Mouse (Mus musculus) limb, embryonic 13.5 days (tissue): ENCODE measurements around the gene P4ha2. TPM values are rescaled to one million over a fixed set of nuclear protein-coding genes. Genes with fewer than 3 reads are reported as not detected.

Source experiments
- ATAC-seq: fragments of 200-750 bp; cut with Nextera tagmentation; 2 replicates; pipeline ENCODE4 v1.8.0; 2017; ENCODE audit warnings: low read depth, moderate number of reproducible peaks, moderate TSS enrichment; ENCODE audit not compliant: low FRiP score
- H3K27ac ChIP-seq: fragments of 300-500 bp; sonication (generic); 2 replicates; pipeline ENCODE4 v1.5.1; 2015; ENCODE audit warnings: inconsistent platforms, mild to moderate bottlenecking, moderate library complexity
- H3K27me3 ChIP-seq: fragments of 300-500 bp; sonication (generic); 2 replicates; pipeline ENCODE4 v1.6.1; 2015; ENCODE audit warnings: mild to moderate bottlenecking, inconsistent platforms
- H3K36me3 ChIP-seq: fragments of 300-500 bp; sonication (generic); 2 replicates; pipeline ENCODE4 v1.6.1; 2015; ENCODE audit warnings: inconsistent platforms, mild to moderate bottlenecking, moderate library complexity
- H3K4me1 ChIP-seq: fragments of 300-500 bp; sonication (generic); 2 replicates; pipeline ENCODE4 v1.6.1; 2015; ENCODE audit warnings: inconsistent platforms
- H3K4me2 ChIP-seq: fragments of 300-500 bp; sonication (generic); replicated peaks from 2 replicates; pipeline ENCODE4 v1.6.1; 2015; ENCODE audit warnings: inconsistent platforms, mild to moderate bottlenecking, moderate library complexity
- H3K4me3 ChIP-seq: fragments of 300-500 bp; sonication (generic); 2 replicates; pipeline ENCODE4 v1.5.1; 2015; ENCODE audit warnings: moderate library complexity, mild to moderate bottlenecking, inconsistent platforms
- H3K9ac ChIP-seq: fragments of 300-500 bp; sonication (generic); 2 replicates; pipeline ENCODE4 v1.6.1; 2015; ENCODE audit warnings: mild to moderate bottlenecking, inconsistent platforms
- H3K9me3 ChIP-seq: fragments of 300-500 bp; sonication (generic); 2 replicates; pipeline ENCODE4 v1.6.1; 2016; ENCODE audit warnings: inconsistent platforms
- WGBS: fragments of 180-500 bp; shearing (Covaris S2); methylation state at CpG from one replicate; pipeline ENCODE4 v1.1.7; 2015; 5-methylcytosine and 5-hydroxymethylcytosine counted together
- polyA plus RNA-seq: library from polyadenylated mRNA; unstranded; fragments of >200 nt; fragmentation: Nextera tagmentation; extraction: Ambion mirVana; gene quantifications from 2 replicates; pipeline ENCODE4 v1.2.1, GENCODE M21; 2015

The P4ha2 gene
- polyA plus RNA-seq, 1 experiment from 2014 or later = 84.9 TPM

DNA sequence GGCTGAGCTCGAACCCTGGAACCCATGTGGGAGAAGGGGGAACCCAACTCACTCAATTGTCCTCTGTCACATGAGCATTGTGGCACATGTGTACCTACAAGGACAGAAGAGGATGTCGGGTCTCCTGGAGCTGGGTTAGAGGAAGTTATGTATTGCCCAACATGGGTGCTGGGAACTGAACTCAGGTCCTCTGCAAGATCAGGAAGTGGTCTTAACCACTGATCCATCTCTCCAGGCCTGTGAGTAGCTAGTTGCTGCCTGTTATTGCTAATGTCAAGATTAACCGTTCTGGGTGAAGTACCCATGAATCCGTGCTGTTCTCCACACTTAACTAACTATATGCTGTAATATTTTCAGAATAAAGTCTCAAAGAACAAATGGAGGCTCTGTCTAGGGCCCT lies 74.3 kb downstream of the P4ha2 start:
- Histone ChIP-seq H3K27ac (no peak overlapping the region), H3K27me3 (no peaks in the 10 kb centered on the region), H3K36me3 (no peaks in the 10 kb centered on the region), H3K4me1 (0 out of 2 replicates have a peak, but pooled peaks cover 7% of the 10 kb centered on the region), H3K9me3 (no peaks in the 10 kb centered on the region), H3K4me2 (no peak overlapping the region), H3K4me3 (no peak overlapping the region), H3K9ac (no peak overlapping the region)
- WGBS = 89% methylated on average over 4 of the region's 4 CpGs
- no peak for ATAC-seq

DNA sequence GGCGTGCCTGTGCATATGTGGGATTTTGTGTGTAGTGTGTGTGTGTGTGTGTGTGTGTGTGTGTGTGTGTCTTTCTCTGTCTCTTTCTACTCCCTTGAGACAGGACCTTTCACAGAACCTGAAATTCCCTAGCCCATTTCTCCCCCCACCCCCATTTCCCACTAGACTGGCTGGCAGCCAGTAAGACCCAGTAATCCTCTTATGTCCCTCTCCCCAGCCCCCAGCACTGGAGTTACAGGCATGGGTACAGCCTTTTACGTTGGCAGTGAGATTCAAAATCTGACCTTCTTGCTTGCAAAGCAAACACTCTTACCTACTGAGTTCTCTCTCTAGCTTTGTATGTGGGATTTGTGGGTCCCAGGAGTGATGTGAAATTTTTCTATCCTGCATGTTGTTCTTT lies 75.0 kb downstream of the P4ha2 start:
- ATAC-seq = no peak
- Histone ChIP-seq H3K4me2 (no peak overlapping the region), H3K4me1 (0 out of 2 replicates have a peak, but pooled peaks cover 7% of the 10 kb centered on the region), H3K9me3 (no peaks in the 10 kb centered on the region), H3K36me3 (no peaks in the 10 kb centered on the region), H3K4me3 (no peak overlapping the region), H3K27ac (no peak overlapping the region), H3K9ac (no peak overlapping the region), H3K27me3 (no peaks in the 10 kb centered on the region)
- WGBS = 66% methylated on average over 2 of the region's 2 CpGs

Other genes with a start within 250 kb of the P4ha2 start
- gene Gm12216, start 240.8 kb upstream of the P4ha2 start, polyA plus RNA-seq = 0.56 TPM in 1 of 2 replicates, not detected in the other
- gene Slc22a5, start 208.4 kb upstream of the P4ha2 start, polyA plus RNA-seq = 7.0 and 7.3 TPM in 2 replicates
- gene Slc22a21, start 119.8 kb upstream of the P4ha2 start, polyA plus RNA-seq = 4.9 and 5.1 TPM in 2 replicates
- 1.6 TPM in 2 replicates for gene Slc22a4, start 72.0 kb upstream of the P4ha2 start, polyA plus RNA-seq
- 162 and 169 TPM in 2 replicates for gene Pdlim4, start 31.1 kb upstream of the P4ha2 start, polyA plus RNA-seq
- not detected in 2 replicates for gene Csf2, start 149.6 kb downstream of the P4ha2 start, polyA plus RNA-seq
- not detected in 2 replicates for gene Il3, start 167.2 kb downstream of the P4ha2 start, polyA plus RNA-seq
- 0.93 and 1.0 TPM in 2 replicates for gene Acsl6, start 203.7 kb downstream of the P4ha2 start, polyA plus RNA-seq